Mouse (Mus musculus): Measurements from ENCODE around the gene Pcif1. TPM values are rescaled to one million over a fixed set of nuclear protein-coding genes. Genes with fewer than 3 reads are reported as not detected.

Pcif1 gene
- total RNA-seq, 2 experiments from 2014 or later, result 27.3 to 30.5 TPM

- no peak for DNase-seq
Observed at GRCm38 (mm10) chr2:164892696-164893216, 13.7 kb downstream of the Pcif1 start.

GRCm38 (mm10) chr2:164894048-164894447, 14.9 kb downstream of the Pcif1 start:
- no peak for DNase-seq

GRCm38 (mm10) chr2:164894644-164895043, 15.5 kb downstream of the Pcif1 start:
- no peak for DNase-seq

- DNase-seq, result no peak
Observed at GRCm38 (mm10) chr2:164895885-164896284, 16.8 kb downstream of the Pcif1 start.

GRCm38 (mm10) chr2:164898008-164898407, 18.9 kb downstream of the Pcif1 start:
- DNase-seq, result no peak

- no peak for DNase-seq
Observed at GRCm38 (mm10) chr2:164899034-164899433, 19.9 kb downstream of the Pcif1 start.

GRCm38 (mm10) chr2:164899723-164900459, 20.8 kb downstream of the Pcif1 start:
- DNase-seq, result no peak

GRCm38 (mm10) chr2:164901380-164901779, 22.3 kb downstream of the Pcif1 start:
- peak in 1 of 2 experiments; percentile 53 for DNase-seq

- no peak for DNase-seq
Observed at GRCm38 (mm10) chr2:164903496-164903895, 24.4 kb downstream of the Pcif1 start.

- DNase-seq, result no peak
Observed at GRCm38 (mm10) chr2:164906071-164906470, 27.0 kb downstream of the Pcif1 start.

GRCm38 (mm10) chr2:164907511-164907910, 28.4 kb downstream of the Pcif1 start:
- DNase-seq, result no peak

GRCm38 (mm10) chr2:164908011-164908410, 28.9 kb downstream of the Pcif1 start:
- no peak for DNase-seq

- no peak for DNase-seq
Observed at GRCm38 (mm10) chr2:164909100-164909499, 30.0 kb downstream of the Pcif1 start.

- peak in 1 of 2 experiments; percentile 60 for DNase-seq
Observed at GRCm38 (mm10) chr2:164909542-164909941, 30.4 kb downstream of the Pcif1 start.

- DNase-seq, result peak in 1 of 2 experiments; percentile 21
Observed at GRCm38 (mm10) chr2:164910360-164911061, 31.4 kb downstream of the Pcif1 start.

- peak; percentile 95 for DNase-seq
Observed at GRCm38 (mm10) chr2:164911086-164912048, 32.3 kb downstream of the Pcif1 start, which contains the start of gene Zfp335. Zfp335 (minus strand) TSS chr2:164911757.

- DNase-seq, result peak in 1 of 2 experiments; percentile 77
Observed at GRCm38 (mm10) chr2:164912151-164912550, 33.0 kb downstream of the Pcif1 start.

- DNase-seq, result no peak
Observed at GRCm38 (mm10) chr2:164912749-164913427, 33.8 kb downstream of the Pcif1 start.

- peak; percentile 50 to 78 for DNase-seq
Observed at GRCm38 (mm10) chr2:164913428-164913786, 34.3 kb downstream of the Pcif1 start.

GRCm38 (mm10) chr2:164916820-164917219, 37.7 kb downstream of the Pcif1 start:
- DNase-seq, result no peak

GRCm38 (mm10) chr2:164917371-164917770, 38.3 kb downstream of the Pcif1 start:
- no peak for DNase-seq
